Mouse (Mus musculus) lung, embryonic 16.5 days (tissue): ENCODE results near the gene Add1. TPM values are rescaled to one million over a fixed set of nuclear protein-coding genes. Genes with fewer than 3 reads are reported as not detected.

ENCODE experiments used
- ATAC-seq: fragments of 200-750 bp; cut with Nextera tagmentation; 2 replicates; pipeline ENCODE4 v1.8.0; 2017; ENCODE audit warnings: low read depth, mild to moderate bottlenecking, moderate library complexity
- H3K27ac ChIP-seq: fragments of 300-500 bp; sonication (generic); 2 replicates; pipeline ENCODE4 v1.5.1; 2014; ENCODE audit warnings: mild to moderate bottlenecking, control low read depth, low read length
- H3K27me3 ChIP-seq: fragments of 300-500 bp; sonication (generic); 2 replicates; pipeline ENCODE4 v1.6.1; 2014; ENCODE audit warnings: low read depth, low read length, mixed read lengths; ENCODE audit not compliant: control insufficient read depth, insufficient read depth
- H3K36me3 ChIP-seq: fragments of 300-500 bp; sonication (generic); 2 replicates; pipeline ENCODE4 v1.6.1; 2014; ENCODE audit warnings: low read length; ENCODE audit not compliant: control insufficient read depth, insufficient read depth
- H3K4me1 ChIP-seq: fragments of 300-500 bp; sonication (generic); replicated peaks from 2 replicates; pipeline ENCODE4 v1.6.1; 2014; ENCODE audit warnings: low read length, mixed read lengths; ENCODE audit not compliant: control insufficient read depth, insufficient read depth
- H3K4me2 ChIP-seq: fragments of 300-500 bp; sonication (generic); 2 replicates; pipeline ENCODE4 v1.6.1; 2014; ENCODE audit warnings: low read depth, low read length, control low read depth
- H3K4me3 ChIP-seq: fragments of 300-500 bp; sonication (generic); 2 replicates; pipeline ENCODE4 v1.5.1; 2014; ENCODE audit warnings: mild to moderate bottlenecking, low read length, control low read depth
- H3K9ac ChIP-seq: fragments of 300-500 bp; sonication (generic); 2 replicates; pipeline ENCODE4 v1.6.1; 2014; ENCODE audit warnings: low read length, control low read depth
- H3K9me3 ChIP-seq: fragments of 300-500 bp; sonication (generic); 2 replicates; pipeline ENCODE4 v1.6.1; 2016; ENCODE audit warnings: low read length; ENCODE audit not compliant: control insufficient read depth
- WGBS: fragments of 180-500 bp; shearing (Covaris S2); extraction: QIAGEN DNeasy Blood & Tissue Kit; methylation state at CpG from one replicate; pipeline ENCODE4 v1.1.7; 2014; 5-methylcytosine and 5-hydroxymethylcytosine counted together
- polyA plus RNA-seq: library from polyadenylated mRNA; unstranded; fragments of >200 nt; fragmentation: Nextera tagmentation; extraction: Ambion mirVana; gene quantifications from 2 replicates; pipeline ENCODE4 v1.2.1, GENCODE M21; 2015

Gene Add1
- polyA plus RNA-seq, 1 experiment from 2014 or later = 210 TPM

- Histone ChIP-seq H3K9ac (no peak overlapping the region), H3K4me1 (no peaks in the 10 kb centered on the region; the same call in 1 of the 2 replicates), H3K4me3 (no peak overlapping the region), H3K9me3 (no peaks in the 10 kb centered on the region), H3K27me3 (no peaks in the 10 kb centered on the region), H3K36me3 (no peaks in the 10 kb centered on the region), H3K4me2 (no peak overlapping the region), H3K27ac (no peak overlapping the region)
- 68% methylated on average over 5 of the region's 5 CpGs for WGBS
- ATAC-seq = no peak
Observed at GRCm38 (mm10) chr5:34533066-34533465, 40.4 kb upstream of the Add1 start.

- H3K4me2 ChIP-seq = no peak overlapping the region
- no peak overlapping the region for H3K27ac ChIP-seq
- no peaks in the 10 kb centered on the region; the same call in 1 of the 2 replicates for H3K4me1 ChIP-seq
- no peaks in the 10 kb centered on the region for H3K27me3 ChIP-seq
- no peak overlapping the region for H3K4me3 ChIP-seq
- no peaks in the 10 kb centered on the region for H3K36me3 ChIP-seq
- H3K9ac ChIP-seq = no peak overlapping the region
- ATAC-seq = no peak
- H3K9me3 ChIP-seq = no peaks in the 10 kb centered on the region
- 54% methylated on average over 3 of the region's 3 CpGs for WGBS
Observed at GRCm38 (mm10) chr5:34533820-34534219, 39.6 kb upstream of the Add1 start.

- no peak overlapping the region for H3K27ac ChIP-seq
- no peaks in the 10 kb centered on the region for H3K9me3 ChIP-seq
- ATAC-seq = no peak
- H3K27me3 ChIP-seq = no peaks in the 10 kb centered on the region
- no peaks in the 10 kb centered on the region; the same call in 1 of the 2 replicates for H3K4me1 ChIP-seq
- H3K4me3 ChIP-seq = no peak overlapping the region
- 78% methylated on average over 5 of the region's 5 CpGs for WGBS
- no peak overlapping the region for H3K4me2 ChIP-seq
- no peaks in the 10 kb centered on the region for H3K36me3 ChIP-seq
- no peak overlapping the region for H3K9ac ChIP-seq
Observed at GRCm38 (mm10) chr5:34534776-34535581, 38.5 kb upstream of the Add1 start.

- Histone ChIP-seq H3K27me3 (no peaks in the 10 kb centered on the region), H3K4me2 (no peak overlapping the region), H3K27ac (no peak overlapping the region), H3K4me3 (no peak overlapping the region), H3K9me3 (no peaks in the 10 kb centered on the region), H3K4me1 (no peaks in the 10 kb centered on the region; the same call in 1 of the 2 replicates), H3K9ac (no peak overlapping the region), H3K36me3 (no peaks in the 10 kb centered on the region)
- 70% methylated on average over 7 of the region's 7 CpGs for WGBS
- ATAC-seq = no peak
Observed at GRCm38 (mm10) chr5:34535831-34536230, 37.6 kb upstream of the Add1 start.

GRCm38 (mm10) chr5:34538079-34538478 is 35.4 kb upstream of the Add1 start:
- H3K27ac ChIP-seq = no peak overlapping the region
- no peaks in the 10 kb centered on the region for H3K27me3 ChIP-seq
- no peak overlapping the region for H3K9ac ChIP-seq
- H3K4me1 ChIP-seq = no peaks in the 10 kb centered on the region
- H3K36me3 ChIP-seq = no peaks in the 10 kb centered on the region
- no peak overlapping the region for H3K4me3 ChIP-seq
- no peak for ATAC-seq
- H3K9me3 ChIP-seq = no peaks in the 10 kb centered on the region
- H3K4me2 ChIP-seq = no peak overlapping the region
- 73% methylated on average over 7 of the region's 7 CpGs for WGBS

- ATAC-seq = no peak
- H3K36me3 ChIP-seq = no peaks in the 10 kb centered on the region
- 27% methylated on average over 5 of the region's 5 CpGs for WGBS
- no peak overlapping the region for H3K27ac ChIP-seq
- H3K9ac ChIP-seq = no peak overlapping the region
- no peaks in the 10 kb centered on the region for H3K9me3 ChIP-seq
- no peak overlapping the region for H3K4me3 ChIP-seq
- no peaks in the 10 kb centered on the region for H3K27me3 ChIP-seq
- no peak overlapping the region for H3K4me2 ChIP-seq
- H3K4me1 ChIP-seq = no peaks in the 10 kb centered on the region
Observed at GRCm38 (mm10) chr5:34538527-34538926, 34.9 kb upstream of the Add1 start.

GRCm38 (mm10) chr5:34539121-34539520 is 34.3 kb upstream of the Add1 start:
- no peak for ATAC-seq
- Histone ChIP-seq H3K27me3 (no peaks in the 10 kb centered on the region), H3K9ac (no peak overlapping the region), H3K4me3 (no peak overlapping the region), H3K36me3 (no peaks in the 10 kb centered on the region), H3K27ac (no peak overlapping the region), H3K4me1 (no peaks in the 10 kb centered on the region), H3K9me3 (no peaks in the 10 kb centered on the region), H3K4me2 (no peak overlapping the region)
- 72% methylated on average over 2 of the region's 2 CpGs for WGBS

GRCm38 (mm10) chr5:34542166-34542565 is 31.3 kb upstream of the Add1 start:
- WGBS = 59% methylated on average over 1 of the region's 1 CpGs

GRCm38 (mm10) chr5:34543114-34543513 is 30.4 kb upstream of the Add1 start:
- WGBS = 44% methylated on average over 4 of the region's 4 CpGs

More at GRCm38 (mm10) chr5:34542166-34542565, 31.3 kb upstream of the Add1 start:
- Histone ChIP-seq H3K9me3 (no peaks in the 10 kb centered on the region), H3K4me1 (no peaks in the 10 kb centered on the region), H3K4me3 (no peak overlapping the region), H3K36me3 (no peaks in the 10 kb centered on the region), H3K9ac (no peak overlapping the region), H3K4me2 (no peak overlapping the region), H3K27me3 (no peaks in the 10 kb centered on the region), H3K27ac (no peak overlapping the region)
- ATAC-seq = no peak

More at GRCm38 (mm10) chr5:34543114-34543513, 30.4 kb upstream of the Add1 start:
- ATAC-seq = no peak
- H3K4me1 ChIP-seq = no peaks in the 10 kb centered on the region
- no peaks in the 10 kb centered on the region for H3K9me3 ChIP-seq
- H3K27ac ChIP-seq = no peak overlapping the region
- H3K4me3 ChIP-seq = no peak overlapping the region
- no peak overlapping the region for H3K4me2 ChIP-seq
- H3K9ac ChIP-seq = no peak overlapping the region
- H3K36me3 ChIP-seq = no peaks in the 10 kb centered on the region
- no peaks in the 10 kb centered on the region for H3K27me3 ChIP-seq
